Comparison of ENCODE assay signal across 9 mouse cellular contexts in the genomic region with DNA sequence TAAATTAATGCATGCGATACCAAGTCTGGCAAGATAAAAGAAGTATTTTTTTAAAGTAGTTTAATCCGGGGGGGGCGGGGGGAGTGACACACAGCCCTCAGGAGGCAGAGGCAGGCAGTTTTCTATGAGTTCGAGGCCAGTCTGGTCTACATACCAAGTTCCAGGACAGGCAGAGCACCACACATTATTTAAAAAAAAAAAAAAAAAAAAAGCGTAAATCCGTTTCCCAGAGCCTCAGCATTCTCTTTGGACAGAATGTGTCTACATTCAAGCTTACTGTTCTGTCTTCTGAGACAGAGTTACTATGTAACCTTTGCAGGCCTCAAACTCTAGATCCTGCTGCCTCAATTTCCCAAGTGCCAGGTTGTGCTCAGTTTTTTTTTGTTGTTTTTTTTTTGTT. TPM values are rescaled to one million over a fixed set of nuclear protein-coding genes. Genes with fewer than 3 reads are reported as not detected.
DNase-seq lines count a peak whose midpoint lies in the region; ATAC-seq and TF ChIP-seq lines count a peak whose summit lies in the region.
"Had no signal": no experiment of that assay in that cellular context is flagged by ENCODE, and none has a peak within 500 bp of the region (broad histone marks: within the 10 kb centered on the region; RNA-seq: fewer than 3 reads in every experiment).

No protein-coding gene starts in this region.

- peak overlapping the region; percentile 80 for H3K4me2 ChIP-seq in embryonic facial prominence, embryonic 14.5 days (ENCODE audit: low read depth, low read length)
- H3K4me2 ChIP-seq in intestine, postnatal 0 days (replicated peaks; ENCODE audit: low read depth): peak overlapping the region; percentile 88
- peak overlapping the region; percentile 92 for H3K4me2 ChIP-seq in neural tube, embryonic 13.5 days

- no peak for TF ChIP-seq CTCF in liver, adult 2 months (IDR thresholded peaks at IDR 0.05; ENCODE audit: low read depth, low read length)
- no peak for TF ChIP-seq CTCF in intestine, postnatal 0 days (IDR thresholded peaks at IDR 0.05; ENCODE audit: low read depth)

- no peaks in the 10 kb centered on the region for H3K27me3 ChIP-seq in liver, adult 2 months (ENCODE audit: control insufficient read depth, insufficient read depth, low read length)
- H3K27me3 ChIP-seq in embryonic facial prominence, embryonic 14.5 days (replicated peaks; ENCODE audit: control insufficient read depth, insufficient read depth, low read length): 0 out of 2 replicates have a peak, but pooled peaks cover 5% of the 10 kb centered on the region
- H3K27me3 ChIP-seq in intestine, postnatal 0 days (replicated peaks; ENCODE audit: control insufficient read depth, insufficient read depth, low read length): no peaks in the 10 kb centered on the region
- peaks cover 9% of the 10 kb centered on the region for H3K27me3 ChIP-seq in neural tube, embryonic 13.5 days

- H3K9ac ChIP-seq in liver, adult 2 months (ENCODE audit: low read depth, low read length): no peak overlapping the region
- H3K9ac ChIP-seq in embryonic facial prominence, embryonic 14.5 days (ENCODE audit: low read depth, low read length): peak overlapping the region; percentile 73; the same call in 1 of the 2 replicates
- no peak overlapping the region for H3K9ac ChIP-seq in intestine, postnatal 0 days (ENCODE audit: low read depth, low read length)
- H3K9ac ChIP-seq in neural tube, embryonic 13.5 days: peak overlapping the region; percentile 73; the same call in 1 of the 2 replicates

- 29% methylated on average over 6 of the region's 6 CpGs for WGBS in liver, adult 2 months
- WGBS in embryonic facial prominence, embryonic 14.5 days: 44% methylated on average over 5 of the region's 6 CpGs
- WGBS in intestine, postnatal 0 days: 53% methylated on average over 6 of the region's 6 CpGs
- WGBS in neural tube, embryonic 13.5 days: 51% methylated on average over 6 of the region's 6 CpGs

- peak; percentile 23 for DNase-seq in liver, adult 2 months (ENCODE audit: extremely low read depth, low read depth, low spot score)
- DNase-seq in liver: no peak
- no peak for DNase-seq in embryonic facial prominence, embryonic 14.5 days (ENCODE audit: low spot score)
- DNase-seq in kidney, postnatal 25 days: no peak
- no peak for DNase-seq in cerebellum, postnatal 4 days (ENCODE audit: low spot score in 2 of 2)

- no peak for ATAC-seq in embryonic facial prominence, embryonic 14.5 days (ENCODE audit: low read depth)
- no peak for ATAC-seq in intestine, postnatal 0 days
- peak; percentile 9; the same call in 1 of the 2 replicates for ATAC-seq in neural tube, embryonic 13.5 days (ENCODE audit: low read depth)
- no peak for ATAC-seq in megakaryocyte progenitor cell, adult 5-6 weeks (replicated peaks; ENCODE audit: poor library complexity)

- peak overlapping the region; percentile 47 for H3K27ac ChIP-seq in liver, adult 2 months (replicated peaks; ENCODE audit: insufficient read depth, low read depth, low read length)
- H3K27ac ChIP-seq in embryonic facial prominence, embryonic 14.5 days (replicated peaks; ENCODE audit: low read depth, low read length): 0 out of 2 replicates have a peak overlapping the region, but pooled peaks have one; percentile 52
- H3K27ac ChIP-seq in intestine, postnatal 0 days (ENCODE audit: low read depth, low read length): no peak overlapping the region
- H3K27ac ChIP-seq in neural tube, embryonic 13.5 days (replicated peaks): peak overlapping the region; percentile 54; the same call in 1 of the 2 replicates

- peaks cover 10% of the 10 kb centered on the region; the same call in 1 of the 2 replicates for H3K4me1 ChIP-seq in liver, adult 2 months (ENCODE audit: control insufficient read depth, insufficient read depth, low read length)
- peaks cover 5% of the 10 kb centered on the region for H3K4me1 ChIP-seq in embryonic facial prominence, embryonic 14.5 days (ENCODE audit: control insufficient read depth, insufficient read depth, low read length)
- no peaks in the 10 kb centered on the region for H3K4me1 ChIP-seq in intestine, postnatal 0 days (replicated peaks; ENCODE audit: control insufficient read depth, insufficient read depth, low read length)
- peaks cover 23% of the 10 kb centered on the region for H3K4me1 ChIP-seq in neural tube, embryonic 13.5 days (replicated peaks)

- no peak for TF ChIP-seq POLR2A in liver, adult 2 months (IDR thresholded peaks at IDR 0.05; ENCODE audit: extremely low read depth, insufficient read depth, low read length)

- H3K79me2 ChIP-seq in liver, adult 2 months (ENCODE audit: control insufficient read depth, insufficient read depth, low read length): no peaks in the 10 kb centered on the region

- H3K36me3 ChIP-seq in liver, adult 2 months (ENCODE audit: control insufficient read depth, insufficient read depth, low read length): peaks cover 22% of the 10 kb centered on the region
- peaks cover 5% of the 10 kb centered on the region; the same call in 1 of the 2 replicates for H3K36me3 ChIP-seq in embryonic facial prominence, embryonic 14.5 days (ENCODE audit: control insufficient read depth, insufficient read depth, low read length)
- peaks cover 3% of the 10 kb centered on the region; the same call in 1 of the 2 replicates for H3K36me3 ChIP-seq in intestine, postnatal 0 days (ENCODE audit: control insufficient read depth, insufficient read depth)
- no peaks in the 10 kb centered on the region for H3K36me3 ChIP-seq in neural tube, embryonic 13.5 days

- H3K4me3 ChIP-seq in liver, adult 2 months (ENCODE audit: insufficient read depth, low read depth, low read length): peak overlapping the region; percentile 65; the same call in 1 of the 2 replicates
- H3K4me3 ChIP-seq in embryonic facial prominence, embryonic 14.5 days (ENCODE audit: low read depth, low read length): peak overlapping the region; percentile 71
- peak overlapping the region; percentile 68 for H3K4me3 ChIP-seq in intestine, postnatal 0 days (ENCODE audit: low read depth, low read length)
- H3K4me3 ChIP-seq in neural tube, embryonic 13.5 days: peak overlapping the region; percentile 64

- H3K9me3 ChIP-seq in embryonic facial prominence, embryonic 14.5 days (ENCODE audit: control insufficient read depth, low read length): no peaks in the 10 kb centered on the region
- no peaks in the 10 kb centered on the region for H3K9me3 ChIP-seq in intestine, postnatal 0 days (ENCODE audit: control insufficient read depth)
- H3K9me3 ChIP-seq in neural tube, embryonic 13.5 days: no peaks in the 10 kb centered on the region

RNA-seq across cellular contexts. Expression of a gene that starts 0.5 kb away (rescaled TPM):
- total RNA-seq in liver, adult 2 months (2014; rRNA removed): 20.8 and 21.1 TPM in 2 replicates
- polyA plus RNA-seq in liver, adult 2 months (2012; rRNA removed): 30.2 and 33.1 TPM in 2 replicates
- 30.8 and 35.8 TPM in 2 replicates for polyA plus RNA-seq in embryonic facial prominence, embryonic 14.5 days (2014; fragmentation: Nextera tagmentation; extraction: Ambion mirVana)
- polyA plus RNA-seq in intestine, postnatal 0 days (2015; fragmentation: Nextera tagmentation; extraction: Ambion mirVana): 22.9 and 23.2 TPM in 2 replicates
- polyA plus RNA-seq in neural tube, embryonic 13.5 days (2015; fragmentation: Nextera tagmentation; extraction: Ambion mirVana): 21.3 and 21.5 TPM in 2 replicates
- 16.1 and 20.4 TPM in 2 replicates for total RNA-seq in megakaryocyte progenitor cell, adult 5-6 weeks (2015)
- 15.6 and 20.0 TPM in 2 replicates for total RNA-seq in megakaryocyte progenitor cell, adult 5-6 weeks (2017)

RNA-seq across cellular contexts. Expression of a gene that starts 13.5 kb away (rescaled TPM):
- total RNA-seq in liver, adult 2 months (2014; rRNA removed): not detected in 2 replicates
- polyA plus RNA-seq in liver, adult 2 months (2012; rRNA removed): not detected in 2 replicates
- polyA plus RNA-seq in embryonic facial prominence, embryonic 14.5 days (2014; fragmentation: Nextera tagmentation; extraction: Ambion mirVana): 0.15 and 0.35 TPM in 2 replicates
- polyA plus RNA-seq in intestine, postnatal 0 days (2015; fragmentation: Nextera tagmentation; extraction: Ambion mirVana): not detected in 2 replicates
- not detected in 2 replicates for polyA plus RNA-seq in neural tube, embryonic 13.5 days (2015; fragmentation: Nextera tagmentation; extraction: Ambion mirVana)
- total RNA-seq in megakaryocyte progenitor cell, adult 5-6 weeks (2015): 0.22 and 0.32 TPM in 2 replicates
- 0.10 and 0.29 TPM in 2 replicates for total RNA-seq in megakaryocyte progenitor cell, adult 5-6 weeks (2017)
- polyA plus RNA-seq: frontal cortex, adult 2 months had no signal

RNA-seq across cellular contexts. Expression of a gene that starts 17.9 kb away (rescaled TPM):
- 485 and 986 TPM in 2 replicates for total RNA-seq in liver, adult 2 months (2014; rRNA removed)
- 1,667 and 2,920 TPM in 2 replicates for polyA plus RNA-seq in liver, adult 2 months (2012; rRNA removed)
- 1.1 and 2.6 TPM in 2 replicates for polyA plus RNA-seq in embryonic facial prominence, embryonic 14.5 days (2014; fragmentation: Nextera tagmentation; extraction: Ambion mirVana)
- 0.37 and 0.42 TPM in 2 replicates for polyA plus RNA-seq in intestine, postnatal 0 days (2015; fragmentation: Nextera tagmentation; extraction: Ambion mirVana)
- 1.1 and 1.7 TPM in 2 replicates for polyA plus RNA-seq in neural tube, embryonic 13.5 days (2015; fragmentation: Nextera tagmentation; extraction: Ambion mirVana)
- 1.2 and 1.4 TPM in 2 replicates for total RNA-seq in megakaryocyte progenitor cell, adult 5-6 weeks (2015)
- 0.67 and 3.6 TPM in 2 replicates for total RNA-seq in megakaryocyte progenitor cell, adult 5-6 weeks (2017)

RNA-seq across cellular contexts. Expression of a gene that starts 19.7 kb away (rescaled TPM):
- total RNA-seq in liver, adult 2 months (2014; rRNA removed): 1.6 and 1.7 TPM in 2 replicates
- polyA plus RNA-seq in liver, adult 2 months (2012; rRNA removed): 0.75 and 1.1 TPM in 2 replicates
- polyA plus RNA-seq in embryonic facial prominence, embryonic 14.5 days (2014; fragmentation: Nextera tagmentation; extraction: Ambion mirVana): 35.4 and 53.3 TPM in 2 replicates
- polyA plus RNA-seq in intestine, postnatal 0 days (2015; fragmentation: Nextera tagmentation; extraction: Ambion mirVana): 8.6 and 10.6 TPM in 2 replicates
- 24.0 and 31.2 TPM in 2 replicates for polyA plus RNA-seq in neural tube, embryonic 13.5 days (2015; fragmentation: Nextera tagmentation; extraction: Ambion mirVana)
- total RNA-seq in megakaryocyte progenitor cell, adult 5-6 weeks (2015): 23.7 and 33.8 TPM in 2 replicates
- 70.4 and 86.5 TPM in 2 replicates for total RNA-seq in megakaryocyte progenitor cell, adult 5-6 weeks (2017)

RNA-seq across cellular contexts. Expression of a gene that starts 32.1 kb away (rescaled TPM):
- 8.0 and 9.6 TPM in 2 replicates for total RNA-seq in liver, adult 2 months (2014; rRNA removed)
- 21.2 and 23.2 TPM in 2 replicates for polyA plus RNA-seq in liver, adult 2 months (2012; rRNA removed)
- polyA plus RNA-seq in embryonic facial prominence, embryonic 14.5 days (2014; fragmentation: Nextera tagmentation; extraction: Ambion mirVana): 31.3 and 32.4 TPM in 2 replicates
- polyA plus RNA-seq in intestine, postnatal 0 days (2015; fragmentation: Nextera tagmentation; extraction: Ambion mirVana): 11.2 and 11.7 TPM in 2 replicates
- 12.4 and 12.7 TPM in 2 replicates for polyA plus RNA-seq in neural tube, embryonic 13.5 days (2015; fragmentation: Nextera tagmentation; extraction: Ambion mirVana)
- total RNA-seq in megakaryocyte progenitor cell, adult 5-6 weeks (2015): 9.3 and 13.7 TPM in 2 replicates
- total RNA-seq in megakaryocyte progenitor cell, adult 5-6 weeks (2017): 2.5 and 7.2 TPM in 2 replicates

Comparison
In these comparisons a context has a peak if more than half of its experiments do, and no peak if none do; other contexts are left out.
1. H3K9ac ChIP-seq: peak in embryonic facial prominence, embryonic 14.5 days (single experiment) and neural tube, embryonic 13.5 days (single experiment); none in liver, adult 2 months (single experiment) and intestine, postnatal 0 days (single experiment).
2. RNA of a gene that starts 17.9 kb away (polyA plus RNA-seq): 1,667 to 2,920 TPM in liver, adult 2 months; 1.1 to 2.6 TPM in embryonic facial prominence, embryonic 14.5 days, 1.1 to 1.7 TPM in neural tube, embryonic 13.5 days and 0.37 to 0.42 TPM in intestine, postnatal 0 days; every median in the first group is over 100 times any median in the second.
3. Peak in every context shown above with its lines, with median percentiles within 50 percentile points of each other: H3K4me3 ChIP-seq and H3K4me2 ChIP-seq.